Mouse (Mus musculus): ENCODE results near the gene Vmn1r219.
"Not testable (repeated sequence)": the region's sequence is repeated elsewhere in the genome, so short reads cannot be mapped to it uniquely, and the experiment has no call there.

Vmn1r219 gene

GRCm38 (mm10) chr13:23159012-23159411 lies at the start of gene Vmn1r219:
TSS of gene Vmn1r219 (plus strand) at chr13:23159312.
- no peak for DNase-seq (ENCODE audit: inconsistent ontology term)

GRCm38 (mm10) chr13:23118126-23118525 lies 41.0 kb upstream of the Vmn1r219 start, which contains the start of gene Vmn1r217:
TSS of gene Vmn1r217 (minus strand) at chr13:23118226.
- DNase-seq (ENCODE audit: inconsistent ontology term), result not testable (repeated sequence)

GRCm38 (mm10) chr13:23120611-23121010 lies 38.5 kb upstream of the Vmn1r219 start:
- no peak for DNase-seq (ENCODE audit: inconsistent ontology term)

GRCm38 (mm10) chr13:23133099-23133498 lies 26.0 kb upstream of the Vmn1r219 start, which contains the start of gene Vmn1r218:
TSS of gene Vmn1r218 (plus strand) at chr13:23133155.
- DNase-seq (ENCODE audit: inconsistent ontology term), result no peak

- no peak for DNase-seq (ENCODE audit: inconsistent ontology term)
Measured at GRCm38 (mm10) chr13:23133501-23133900, 25.6 kb upstream of the Vmn1r219 start.

GRCm38 (mm10) chr13:23138880-23139279 lies 20.2 kb upstream of the Vmn1r219 start:
- DNase-seq (ENCODE audit: inconsistent ontology term), result no peak

GRCm38 (mm10) chr13:23157848-23158247 lies 1.3 kb upstream of the Vmn1r219 start:
- peak; percentile 93 for DNase-seq (ENCODE audit: inconsistent ontology term)

- not testable (repeated sequence) for DNase-seq (ENCODE audit: inconsistent ontology term)
Measured at GRCm38 (mm10) chr13:23166471-23166870, 7.4 kb downstream of the Vmn1r219 start.

- DNase-seq (ENCODE audit: inconsistent ontology term), result no peak
Measured at GRCm38 (mm10) chr13:23187875-23188274, 28.8 kb downstream of the Vmn1r219 start, which contains the start of gene Vmn1r220. TSS of gene Vmn1r220 (minus strand) at chr13:23187975.

GRCm38 (mm10) chr13:23203885-23204284 lies 44.8 kb downstream of the Vmn1r219 start:
- DNase-seq (ENCODE audit: inconsistent ontology term), result not testable (repeated sequence)

- not testable (repeated sequence) for DNase-seq (ENCODE audit: inconsistent ontology term)
Measured at GRCm38 (mm10) chr13:23213827-23214226, 54.7 kb downstream of the Vmn1r219 start, which contains the start of gene Vmn1r221. TSS of gene Vmn1r221 (plus strand) at chr13:23214127.
